ENCODE assay signal across 8 mouse cellular contexts in the genomic region with DNA sequence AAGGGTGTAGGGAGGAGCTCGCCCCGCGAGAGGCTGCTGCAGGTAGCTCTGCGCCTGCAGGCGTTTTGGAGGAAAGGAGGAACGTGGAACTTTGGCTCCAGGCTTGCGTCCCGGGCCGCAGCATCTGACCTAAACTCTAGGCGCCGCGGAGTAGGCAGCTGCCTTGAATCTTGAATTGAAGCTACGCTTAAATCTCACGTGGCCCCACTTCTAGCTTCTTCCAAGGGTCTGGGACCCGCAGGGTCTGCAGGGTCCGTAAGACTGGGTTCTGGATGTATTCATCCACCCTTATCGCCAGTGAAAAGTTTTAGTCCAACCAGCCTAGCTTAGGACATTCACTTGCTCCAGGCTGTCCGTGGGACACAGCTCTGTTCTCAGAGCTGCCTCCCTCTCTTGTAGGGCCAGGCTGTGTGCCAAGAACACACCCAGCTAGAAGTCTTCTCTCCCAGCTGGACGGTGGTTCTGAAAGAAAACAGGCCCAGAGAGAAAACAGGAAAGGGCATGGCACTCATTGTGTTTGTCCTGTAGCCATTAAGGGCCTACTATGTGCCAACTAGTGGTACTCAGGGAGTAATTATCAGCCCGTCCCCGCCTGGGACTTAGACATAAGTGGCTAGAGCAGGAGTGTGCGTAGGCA. TPM values are rescaled to one million over a fixed set of nuclear protein-coding genes. Genes with fewer than 3 reads are reported as not detected.
A peak's percentile ranks its signal among the peaks of the same experiment; 100 is the strongest.
DNase-seq lines count a peak whose midpoint lies in the region; ATAC-seq and TF ChIP-seq lines count a peak whose summit lies in the region.

No protein-coding gene starts in this region.

- peak; percentile 58 for DNase-seq in cerebellum, adult 11-12 months
- no peak for DNase-seq in cerebellum, adult 9-10 months
- peak; percentile 72 for DNase-seq in gastrocnemius, postnatal 10 days
- DNase-seq in hindbrain, postnatal 0 days (ENCODE audit: low spot score): peak; percentile 49
- no peak for DNase-seq in thymus, postnatal 10 days (ENCODE audit: low spot score in 2 of 2)

- no peak for TF ChIP-seq CTCF in bone marrow macrophage, adult 2 months (IDR thresholded peaks at IDR 0.05; ENCODE audit: low read depth, low read length)
- no peak for TF ChIP-seq CTCF in hindbrain, postnatal 0 days (IDR thresholded peaks at IDR 0.05; ENCODE audit: low read depth)

- H3K9me3 ChIP-seq in hindbrain, postnatal 0 days (ENCODE audit: low read length): no peaks in the 10 kb centered on the region
- no peaks in the 10 kb centered on the region for H3K9me3 ChIP-seq in liver, embryonic 15.5 days (replicated peaks)
- no peaks in the 10 kb centered on the region for H3K9me3 ChIP-seq in neural tube, embryonic 15.5 days (replicated peaks)

- WGBS in hindbrain, postnatal 0 days: 11% methylated on average over 22 of the region's 22 CpGs
- WGBS in liver, embryonic 15.5 days (ENCODE audit: insufficient replicate concordance): 11% methylated on average over 22 of the region's 22 CpGs
- 11% methylated on average over 22 of the region's 22 CpGs for WGBS in neural tube, embryonic 15.5 days

- H3K4me3 ChIP-seq in bone marrow macrophage, adult 2 months (ENCODE audit: insufficient read depth, low read length): peak overlapping the region; percentile 84
- peak overlapping the region; percentile 63 for H3K4me3 ChIP-seq in hindbrain, postnatal 0 days (ENCODE audit: low read length)
- peak overlapping the region; percentile 70 for H3K4me3 ChIP-seq in liver, embryonic 15.5 days (replicated peaks)
- H3K4me3 ChIP-seq in neural tube, embryonic 15.5 days (replicated peaks): peak overlapping the region; percentile 78

- peak overlapping the region; percentile 89 for H3K4me2 ChIP-seq in hindbrain, postnatal 0 days (ENCODE audit: low read depth, low read length)
- H3K4me2 ChIP-seq in liver, embryonic 15.5 days: peak overlapping the region; percentile 90
- peak overlapping the region; percentile 91 for H3K4me2 ChIP-seq in neural tube, embryonic 15.5 days

- H3K36me3 ChIP-seq in hindbrain, postnatal 0 days (ENCODE audit: insufficient read depth, low read length): peaks cover 25% of the 10 kb centered on the region
- peaks cover 21% of the 10 kb centered on the region for H3K36me3 ChIP-seq in liver, embryonic 15.5 days (replicated peaks)
- H3K36me3 ChIP-seq in neural tube, embryonic 15.5 days: peaks cover 30% of the 10 kb centered on the region

- no peaks in the 10 kb centered on the region for H3K27me3 ChIP-seq in hindbrain, postnatal 0 days (ENCODE audit: insufficient read depth, low read length)
- H3K27me3 ChIP-seq in liver, embryonic 15.5 days: no peaks in the 10 kb centered on the region
- no peaks in the 10 kb centered on the region for H3K27me3 ChIP-seq in neural tube, embryonic 15.5 days (replicated peaks)

- H3K9ac ChIP-seq in hindbrain, postnatal 0 days (replicated peaks; ENCODE audit: low read length): peak overlapping the region; percentile 64
- peak overlapping the region; percentile 62 for H3K9ac ChIP-seq in liver, embryonic 15.5 days
- H3K9ac ChIP-seq in neural tube, embryonic 15.5 days (replicated peaks): peak overlapping the region; percentile 74

- ATAC-seq in hindbrain, postnatal 0 days: peak; percentile 39
- peak; percentile 32 for ATAC-seq in liver, embryonic 15.5 days (ENCODE audit: insufficient read depth)
- peak; percentile 25 for ATAC-seq in neural tube, embryonic 15.5 days (ENCODE audit: low FRiP score)

- H3K4me1 ChIP-seq in bone marrow macrophage, adult 2 months (ENCODE audit: control insufficient read depth, insufficient read depth, low read length): peaks cover 13% of the 10 kb centered on the region
- peaks cover 4% of the 10 kb centered on the region; the same call in 1 of the 2 replicates for H3K4me1 ChIP-seq in hindbrain, postnatal 0 days (ENCODE audit: insufficient read depth, low read length)
- H3K4me1 ChIP-seq in liver, embryonic 15.5 days (replicated peaks): peaks cover 36% of the 10 kb centered on the region
- H3K4me1 ChIP-seq in neural tube, embryonic 15.5 days: peaks cover 26% of the 10 kb centered on the region

- peak overlapping the region; percentile 31 for H3K27ac ChIP-seq in bone marrow macrophage, adult 2 months (ENCODE audit: insufficient read depth, low read depth, low read length)
- peak overlapping the region; percentile 84 for H3K27ac ChIP-seq in hindbrain, postnatal 0 days
- peak overlapping the region; percentile 69 for H3K27ac ChIP-seq in liver, embryonic 15.5 days (replicated peaks)
- H3K27ac ChIP-seq in neural tube, embryonic 15.5 days (replicated peaks): peak overlapping the region; percentile 83

- no peak for TF ChIP-seq POLR2A in bone marrow macrophage, adult 2 months (IDR thresholded peaks at IDR 0.05; ENCODE audit: borderline replicate concordance, low read depth, low read length)

RNA-seq across cellular contexts. Expression of a gene that starts 0.5 kb away (rescaled TPM):
- 4.1 and 6.2 TPM in 2 replicates for polyA plus RNA-seq in bone marrow macrophage, adult 2 months (2012; ENCODE audit: insufficient read depth, insufficient read length, missing spikeins)
- total RNA-seq in gastrocnemius, postnatal 10 days (2021): 1 to 10 TPM; 4.3 TPM
- 4.2 and 5.6 TPM in 2 replicates for total RNA-seq in hindbrain, postnatal 0 days (2014; rRNA removed)
- 7.2 and 7.8 TPM in 2 replicates for polyA plus RNA-seq in hindbrain, postnatal 0 days (2015; fragmentation: Nextera tagmentation; extraction: Ambion mirVana)
- polyA plus RNA-seq in liver, embryonic 15.5 days (2015; fragmentation: Nextera tagmentation; extraction: Ambion mirVana): 5.8 and 6.4 TPM in 2 replicates
- 8.3 and 10.0 TPM in 2 replicates for polyA plus RNA-seq in neural tube, embryonic 15.5 days (2015; fragmentation: Nextera tagmentation; extraction: Ambion mirVana)

RNA-seq across cellular contexts. Expression of a gene that starts 0.5 kb away (rescaled TPM):
- 62.1 and 67.7 TPM in 2 replicates for polyA plus RNA-seq in bone marrow macrophage, adult 2 months (2012; ENCODE audit: insufficient read depth, insufficient read length, missing spikeins)
- total RNA-seq in gastrocnemius, postnatal 10 days (2021): 10 to 100 TPM; 51.7 to 61.1 TPM
- 98.0 and 114 TPM in 2 replicates for total RNA-seq in hindbrain, postnatal 0 days (2014; rRNA removed)
- 45.7 and 51.2 TPM in 2 replicates for polyA plus RNA-seq in hindbrain, postnatal 0 days (2015; fragmentation: Nextera tagmentation; extraction: Ambion mirVana)
- 18.8 and 21.4 TPM in 2 replicates for polyA plus RNA-seq in liver, embryonic 15.5 days (2015; fragmentation: Nextera tagmentation; extraction: Ambion mirVana)
- 60.6 and 68.8 TPM in 2 replicates for polyA plus RNA-seq in neural tube, embryonic 15.5 days (2015; fragmentation: Nextera tagmentation; extraction: Ambion mirVana)

RNA-seq across cellular contexts. Expression of a gene that starts 17.2 kb away (rescaled TPM):
- 0.98 TPM in 1 of 2 replicates, not detected in the other for polyA plus RNA-seq in bone marrow macrophage, adult 2 months (2012; ENCODE audit: insufficient read depth, insufficient read length, missing spikeins)
- 10 to 100 TPM; 30.1 to 33.4 TPM for total RNA-seq in gastrocnemius, postnatal 10 days (2021)
- 72.8 and 91.1 TPM in 2 replicates for total RNA-seq in hindbrain, postnatal 0 days (2014; rRNA removed)
- polyA plus RNA-seq in hindbrain, postnatal 0 days (2015; fragmentation: Nextera tagmentation; extraction: Ambion mirVana): 57.6 and 60.6 TPM in 2 replicates
- polyA plus RNA-seq in liver, embryonic 15.5 days (2015; fragmentation: Nextera tagmentation; extraction: Ambion mirVana): 10.8 and 13.8 TPM in 2 replicates
- polyA plus RNA-seq in neural tube, embryonic 15.5 days (2015; fragmentation: Nextera tagmentation; extraction: Ambion mirVana): 60.2 and 65.7 TPM in 2 replicates

RNA-seq across cellular contexts. Expression of a gene that starts 25.3 kb away (rescaled TPM):
- polyA plus RNA-seq in bone marrow macrophage, adult 2 months (2012; ENCODE audit: insufficient read depth, insufficient read length, missing spikeins): not detected in 2 replicates
- total RNA-seq in gastrocnemius, postnatal 10 days (2021): not detected
- total RNA-seq in hindbrain, postnatal 0 days (2014; rRNA removed): 0.78 TPM in 1 of 2 replicates, not detected in the other
- polyA plus RNA-seq in hindbrain, postnatal 0 days (2015; fragmentation: Nextera tagmentation; extraction: Ambion mirVana): 0.65 and 0.81 TPM in 2 replicates
- polyA plus RNA-seq in liver, embryonic 15.5 days (2015; fragmentation: Nextera tagmentation; extraction: Ambion mirVana): 0.30 TPM in 1 of 2 replicates, not detected in the other
- polyA plus RNA-seq in neural tube, embryonic 15.5 days (2015; fragmentation: Nextera tagmentation; extraction: Ambion mirVana): 0.42 and 0.51 TPM in 2 replicates

RNA-seq across cellular contexts. Expression of a gene that starts 36.6 kb away (rescaled TPM):
- polyA plus RNA-seq in bone marrow macrophage, adult 2 months (2012; ENCODE audit: insufficient read depth, insufficient read length, missing spikeins): 28.0 and 29.6 TPM in 2 replicates
- total RNA-seq in gastrocnemius, postnatal 10 days (2021): 10 to 100 TPM; 18.0 to 21.0 TPM
- total RNA-seq in hindbrain, postnatal 0 days (2014; rRNA removed): 40.9 and 47.0 TPM in 2 replicates
- polyA plus RNA-seq in hindbrain, postnatal 0 days (2015; fragmentation: Nextera tagmentation; extraction: Ambion mirVana): 14.2 and 14.6 TPM in 2 replicates
- polyA plus RNA-seq in liver, embryonic 15.5 days (2015; fragmentation: Nextera tagmentation; extraction: Ambion mirVana): 9.9 and 12.5 TPM in 2 replicates
- polyA plus RNA-seq in neural tube, embryonic 15.5 days (2015; fragmentation: Nextera tagmentation; extraction: Ambion mirVana): 19.2 and 20.5 TPM in 2 replicates

Comparison
In these comparisons a context has a peak if more than half of its experiments do, and no peak if none do; other contexts are left out.
1. DNase-seq: peak in cerebellum, adult 11-12 months (single experiment), gastrocnemius, postnatal 10 days (single experiment) and hindbrain, postnatal 0 days (single experiment); none in cerebellum, adult 9-10 months (single experiment) and thymus, postnatal 10 days (0 of 2).
2. H3K27ac ChIP-seq: peak in every context shown above with its lines; median percentile 84 in hindbrain, postnatal 0 days; 83 in neural tube, embryonic 15.5 days; 69 in liver, embryonic 15.5 days; 31 in bone marrow macrophage, adult 2 months.
3. Peak in every context shown above with its lines, with median percentiles within 50 percentile points of each other: H3K4me3 ChIP-seq, ATAC-seq, H3K4me2 ChIP-seq and H3K9ac ChIP-seq.